Mouse (Mus musculus) midbrain, postnatal 0 days (tissue): Measurements from ENCODE around the gene Lemd1. TPM values are rescaled to one million over a fixed set of nuclear protein-coding genes. Genes with fewer than 3 reads are reported as not detected.

ENCODE experiments used
- ATAC-seq: fragments of 200-750 bp; cut with Nextera tagmentation; 2 replicates; pipeline ENCODE4 v1.8.0; 2017; ENCODE audit warnings: moderate number of reproducible peaks, mild to moderate bottlenecking, moderate TSS enrichment, moderate library complexity; ENCODE audit not compliant: low FRiP score
- DNase-seq: peaks from one replicate; pipeline ENCODE4 v3.0.0-alpha.2; 2015; ENCODE audit warnings: low spot score
- H3K27ac ChIP-seq: fragments of 300-500 bp; sonication (generic); 2 replicates; pipeline ENCODE4 v1.5.1; 2014; ENCODE audit warnings: low read depth, mild to moderate bottlenecking, low read length, mixed read lengths
- H3K27me3 ChIP-seq: fragments of 300-500 bp; sonication (generic); 2 replicates; pipeline ENCODE4 v1.6.1; 2014; ENCODE audit warnings: low read length, control low read depth, mixed read lengths; ENCODE audit not compliant: insufficient read depth
- H3K36me3 ChIP-seq: fragments of 300-500 bp; sonication (generic); 2 replicates; pipeline ENCODE4 v1.6.1; 2014; ENCODE audit warnings: low read length, control low read depth, mixed read lengths; ENCODE audit not compliant: insufficient read depth
- H3K4me1 ChIP-seq: fragments of 300-500 bp; sonication (generic); 2 replicates; pipeline ENCODE4 v1.6.1; 2014; ENCODE audit warnings: mild to moderate bottlenecking, control low read depth, antibody characterized with exemption, low read length, mixed read lengths; ENCODE audit not compliant: insufficient read depth
- H3K4me2 ChIP-seq: fragments of 300-500 bp; sonication (generic); 2 replicates; pipeline ENCODE4 v1.6.1; 2014; ENCODE audit warnings: low read depth, mild to moderate bottlenecking, low read length, mixed read lengths; ENCODE audit not compliant: poor library complexity, severe bottlenecking
- H3K4me3 ChIP-seq: fragments of 300-500 bp; sonication (generic); 2 replicates; pipeline ENCODE4 v1.5.1; 2014; ENCODE audit warnings: low read depth, mild to moderate bottlenecking, low read length, moderate library complexity
- H3K9ac ChIP-seq: fragments of 300-500 bp; sonication (generic); replicated peaks from 2 replicates; pipeline ENCODE4 v1.6.1; 2014; ENCODE audit warnings: mild to moderate bottlenecking, low read length, moderate library complexity, mixed read lengths; ENCODE audit not compliant: poor library complexity, severe bottlenecking
- H3K9me3 ChIP-seq: fragments of 300-500 bp; sonication (generic); 2 replicates; pipeline ENCODE4 v1.6.1; 2016; ENCODE audit warnings: low read length, control low read depth
- CTCF ChIP-seq: IDR thresholded peaks from 2 replicates; pipeline ENCODE4 v1.5.1; 2016; ENCODE audit warnings: antibody characterized with exemption, mild to moderate bottlenecking
- WGBS: fragments of 180-500 bp; shearing (Covaris S2); extraction: QIAGEN DNeasy Blood & Tissue Kit; methylation state at CpG from one replicate; pipeline ENCODE4 v1.1.7; 2014; 5-methylcytosine and 5-hydroxymethylcytosine counted together
- polyA plus RNA-seq: library from polyadenylated mRNA; unstranded; fragments of >200 nt; fragmentation: Nextera tagmentation; extraction: Ambion mirVana; gene quantifications from 2 replicates; pipeline ENCODE4 v1.2.1, GENCODE M21; 2015
- total RNA-seq: library from RNA; depleted of rRNA; stranded (reverse); fragments of >200 nt; gene quantifications from 2 replicates; pipeline ENCODE4 v1.2.3, GENCODE M21; 2014

The Lemd1 gene
- total and polyA plus RNA-seq, 2 experiments from 2014 or later: 12.6 TPM

DNA sequence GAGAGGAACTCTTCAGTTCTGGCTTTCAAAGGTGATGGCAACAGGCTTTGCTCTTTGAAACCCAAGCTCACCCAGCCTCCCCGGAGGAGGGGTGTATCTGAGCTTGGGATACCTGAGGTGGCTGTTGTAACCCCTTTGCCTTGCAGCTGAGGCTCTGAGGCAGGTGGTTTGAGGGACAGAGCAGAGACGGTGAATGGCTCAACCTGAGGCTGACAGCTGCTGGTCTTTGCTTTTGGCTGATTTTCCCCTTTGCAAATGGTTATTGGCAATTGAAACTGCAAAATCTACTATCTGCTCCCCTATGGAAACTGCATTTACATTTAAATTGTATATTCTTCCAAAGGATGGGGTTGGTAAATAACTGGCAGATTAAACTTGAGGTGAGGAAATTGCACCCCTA, 30.4 kb downstream of the Lemd1 start:
- ATAC-seq (no peak), DNase-seq (no peak)
- H3K27me3 ChIP-seq: no peaks in the 10 kb centered on the region
- H3K4me3 ChIP-seq: no peak overlapping the region
- no peaks in the 10 kb centered on the region for H3K36me3 ChIP-seq
- H3K27ac ChIP-seq: peak overlapping the region; percentile 69
- H3K9me3 ChIP-seq: no peaks in the 10 kb centered on the region
- no peak overlapping the region for H3K9ac ChIP-seq
- H3K4me1 ChIP-seq: peaks cover 15% of the 10 kb centered on the region
- H3K4me2 ChIP-seq: no peak overlapping the region
- 21% methylated on average over 2 of the region's 2 CpGs for WGBS
- no peak for TF ChIP-seq CTCF

DNA sequence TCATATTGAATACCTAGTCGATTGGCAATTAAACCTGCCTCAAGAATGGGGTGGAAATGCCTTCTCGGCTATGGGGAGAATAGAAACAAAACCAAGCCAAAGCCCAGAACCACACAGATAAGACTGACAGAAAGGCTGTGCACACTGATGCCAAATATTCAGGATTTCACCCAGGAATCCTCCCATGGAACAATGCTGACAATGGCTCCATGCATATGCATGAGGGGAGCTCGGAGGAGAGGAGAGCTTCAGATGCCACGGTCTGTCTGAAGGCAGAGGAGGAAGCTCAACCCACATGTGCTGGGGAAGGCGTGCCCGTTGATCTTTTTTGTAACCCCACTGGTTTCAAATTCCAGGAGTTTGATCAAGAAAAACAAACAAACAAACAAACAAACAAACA, 30.9 kb downstream of the Lemd1 start:
- no peak for TF ChIP-seq CTCF
- DNase-seq (no peak), ATAC-seq (peak; percentile 41; the same call in 1 of the 2 replicates)
- H3K9me3 ChIP-seq: no peaks in the 10 kb centered on the region
- WGBS: 8% methylated on average over 6 of the region's 6 CpGs
- no peaks in the 10 kb centered on the region for H3K27me3 ChIP-seq
- peak overlapping the region; percentile 69 for H3K27ac ChIP-seq
- no peaks in the 10 kb centered on the region for H3K36me3 ChIP-seq
- H3K4me3 ChIP-seq: no peak overlapping the region
- no peak overlapping the region for H3K4me2 ChIP-seq
- peaks cover 15% of the 10 kb centered on the region for H3K4me1 ChIP-seq
- no peak overlapping the region for H3K9ac ChIP-seq

DNA sequence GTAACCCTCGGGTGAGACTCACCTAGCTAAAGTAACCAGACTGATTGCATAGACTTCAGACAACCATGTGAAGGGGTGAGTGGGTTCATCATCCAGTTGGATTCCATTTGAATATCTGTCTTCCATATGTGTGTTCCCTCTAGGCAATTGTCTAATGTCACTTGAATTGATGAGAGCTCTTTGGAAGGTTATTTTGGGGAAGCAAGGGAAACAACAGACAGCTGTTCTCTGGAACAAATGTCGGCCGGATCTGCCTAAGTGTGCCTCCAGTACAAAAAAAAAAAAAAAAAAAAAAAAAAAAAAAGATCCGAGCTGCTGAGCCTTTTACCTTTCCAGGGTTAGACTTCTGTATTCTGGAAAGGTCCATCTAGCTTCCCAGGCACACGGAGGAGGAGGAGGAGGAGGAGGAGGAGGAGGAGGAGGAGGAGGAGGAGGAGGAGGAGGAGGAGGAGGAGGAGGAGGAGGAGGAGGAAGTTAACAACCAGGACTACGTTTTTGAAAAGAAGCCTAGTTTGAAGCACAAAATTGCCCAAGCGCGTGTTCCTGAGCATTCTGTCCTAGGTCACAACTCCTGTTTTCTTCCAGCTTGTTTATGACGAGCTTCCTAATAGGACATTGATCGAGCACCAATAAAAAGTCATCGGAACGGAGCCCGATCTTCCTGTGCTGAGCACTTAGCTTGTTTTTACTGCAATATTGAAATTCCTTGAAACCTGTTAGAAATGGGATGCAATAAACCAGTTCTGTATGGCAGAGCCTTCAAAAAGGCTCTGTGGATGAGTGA, 35.3 kb downstream of the Lemd1 start:
- no peaks in the 10 kb centered on the region for H3K27me3 ChIP-seq
- no peaks in the 10 kb centered on the region; the same call in 1 of the 2 replicates for H3K36me3 ChIP-seq
- ATAC-seq (no peak), DNase-seq (no peak)
- no peaks in the 10 kb centered on the region for H3K9me3 ChIP-seq
- no peak for TF ChIP-seq CTCF
- H3K4me2 ChIP-seq: no peak overlapping the region
- H3K4me3 ChIP-seq: no peak overlapping the region
- H3K9ac ChIP-seq: no peak overlapping the region
- WGBS: 78% methylated on average over 12 of the region's 13 CpGs
- peaks cover 14% of the 10 kb centered on the region for H3K4me1 ChIP-seq
- H3K27ac ChIP-seq: no peak overlapping the region

GRCm38 (mm10) chr1:132229667-132230066, 38.4 kb downstream of the Lemd1 start, which contains the start of gene Gm10188:
TSS of gene Gm10188 (minus strand) at chr1:132229767.
- H3K36me3 ChIP-seq: no peaks in the 10 kb centered on the region; the same call in 1 of the 2 replicates
- H3K4me1 ChIP-seq: no peaks in the 10 kb centered on the region
- no peaks in the 10 kb centered on the region for H3K9me3 ChIP-seq
- DNase-seq (no peak), ATAC-seq (no peak)
- H3K27ac ChIP-seq: no peak within 1 kb of the TSS
- H3K4me2 ChIP-seq: no peak within 1 kb of the TSS
- no peak within 1 kb of the TSS for H3K4me3 ChIP-seq
- no peaks in the 10 kb centered on the region for H3K27me3 ChIP-seq
- WGBS: 89% methylated on average over 3 of the region's 3 CpGs
- TF ChIP-seq CTCF: no peak
- H3K9ac ChIP-seq: no peak within 1 kb of the TSS

- Histone ChIP-seq H3K4me1 (no peaks in the 10 kb centered on the region), H3K27me3 (no peaks in the 10 kb centered on the region), H3K4me2 (no peak overlapping the region), H3K36me3 (no peaks in the 10 kb centered on the region; the same call in 1 of the 2 replicates), H3K9ac (no peak overlapping the region), H3K4me3 (no peak overlapping the region), H3K9me3 (no peaks in the 10 kb centered on the region), H3K27ac (no peak overlapping the region)
- ATAC-seq (no peak), DNase-seq (no peak)
- no peak for TF ChIP-seq CTCF
- 28% methylated on average over 7 of the region's 7 CpGs for WGBS
These were observed 40.4 kb downstream of the Lemd1 start for GRCm38 (mm10) chr1:132231470-132232274.

DNA sequence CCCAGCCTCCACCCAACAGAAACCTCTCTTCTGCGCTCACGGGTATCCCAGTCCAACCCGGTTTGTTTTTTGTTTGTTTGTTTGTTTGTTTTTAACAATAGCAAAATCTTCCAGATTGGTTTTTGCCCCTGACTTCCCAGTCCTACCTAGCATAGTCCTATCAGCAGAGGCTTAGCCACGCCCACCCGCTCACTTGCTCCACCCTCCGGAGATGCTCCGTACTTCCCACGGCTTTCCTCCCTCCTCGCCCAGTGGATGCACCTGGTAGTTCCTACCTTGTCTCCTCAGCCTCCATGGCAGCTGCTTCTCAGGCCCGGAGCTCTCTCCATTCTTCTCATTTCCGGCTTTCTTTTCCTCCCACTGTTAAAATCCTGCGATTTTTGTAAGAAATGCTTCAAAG, 42.3 kb downstream of the Lemd1 start:
- no peak overlapping the region for H3K9ac ChIP-seq
- no peaks in the 10 kb centered on the region for H3K9me3 ChIP-seq
- H3K36me3 ChIP-seq: no peaks in the 10 kb centered on the region; the same call in 1 of the 2 replicates
- no peak overlapping the region for H3K4me2 ChIP-seq
- no peak overlapping the region for H3K4me3 ChIP-seq
- no peaks in the 10 kb centered on the region for H3K4me1 ChIP-seq
- WGBS: 29% methylated on average over 12 of the region's 12 CpGs
- ATAC-seq: no peak
- TF ChIP-seq CTCF: peak; percentile 62
- H3K27ac ChIP-seq: no peak overlapping the region
- H3K27me3 ChIP-seq: no peaks in the 10 kb centered on the region
- DNase-seq: peak; percentile 48
